Mouse (Mus musculus): ENCODE measurements around the gene Pitpnm3.

- TF ChIP-seq CTCF (IDR thresholded peaks at IDR 0.05; ENCODE audit: borderline replicate concordance, insufficient read depth, low read depth, low read length), result no peak
- TF ChIP-seq POLR2A (IDR thresholded peaks at IDR 0.05; ENCODE audit: borderline replicate concordance, insufficient read depth, low read length), result no peak
Measured at GRCm38 (mm10) chr11:72180556-72180955, 45.0 kb upstream of the Pitpnm3 start.

Measured in cerebellum, adult 2 months (tissue).